Mouse (Mus musculus): Measurements from ENCODE around the gene Gm10053. TPM values are rescaled to one million over a fixed set of nuclear protein-coding genes. Genes with fewer than 3 reads are reported as not detected.

Gene Gm10053
- polyA plus RNA-seq, 1 experiment, result 230 TPM

GRCm38 (mm10) chr19:24851456-24852315 lies 23.8 kb upstream of the Gm10053 start:
- TF ChIP-seq CTCF (IDR thresholded peaks at IDR 0.05; ENCODE audit: low read depth, low read length) (no peak), POLR2A (IDR thresholded peaks at IDR 0.05; ENCODE audit: insufficient read depth, low read length) (no peak), EP300 (IDR thresholded peaks at IDR 0.05; ENCODE audit: insufficient read depth, low read depth, low read length) (no peak)
- H3K9me3 ChIP-seq (replicated peaks; ENCODE audit: control insufficient read depth, insufficient read depth, low read length, poor library complexity, severe bottlenecking), result no peaks in the 10 kb centered on the region
- H3K27ac ChIP-seq (ENCODE audit: insufficient read depth, low read length), result no peak overlapping the region
- no peak overlapping the region for H3K9ac ChIP-seq (ENCODE audit: low read depth, poor library complexity, severe bottlenecking)
- H3K36me3 ChIP-seq (ENCODE audit: control insufficient read depth, insufficient read depth, low read length, poor library complexity, severe bottlenecking), result no peaks in the 10 kb centered on the region
- H3K4me1 ChIP-seq (ENCODE audit: control insufficient read depth, insufficient read depth, low read length), result no peaks in the 10 kb centered on the region
- no peaks in the 10 kb centered on the region for H3K27me3 ChIP-seq (ENCODE audit: control insufficient read depth, insufficient read depth, low read length, poor library complexity, severe bottlenecking)
- no peak overlapping the region for H3K4me3 ChIP-seq (ENCODE audit: low read depth, low read length)

GRCm38 (mm10) chr19:24861276-24861611 lies 14.2 kb upstream of the Gm10053 start:
- H3K4me1 ChIP-seq (ENCODE audit: control insufficient read depth, insufficient read depth, low read length), result no peaks in the 10 kb centered on the region
- H3K27ac ChIP-seq (ENCODE audit: insufficient read depth, low read length), result no peak overlapping the region
- TF ChIP-seq POLR2A (IDR thresholded peaks at IDR 0.05; ENCODE audit: insufficient read depth, low read length) (no peak), EP300 (IDR thresholded peaks at IDR 0.05; ENCODE audit: insufficient read depth, low read depth, low read length) (no peak)
- H3K9ac ChIP-seq (ENCODE audit: low read depth, poor library complexity, severe bottlenecking), result peak overlapping the region; percentile 16; the same call in 1 of the 2 replicates
- no peaks in the 10 kb centered on the region for H3K9me3 ChIP-seq (replicated peaks; ENCODE audit: control insufficient read depth, insufficient read depth, low read length, poor library complexity, severe bottlenecking)
- H3K4me3 ChIP-seq (ENCODE audit: low read depth, low read length), result peak overlapping the region; percentile 55
- no peaks in the 10 kb centered on the region for H3K36me3 ChIP-seq (ENCODE audit: control insufficient read depth, insufficient read depth, low read length, poor library complexity, severe bottlenecking)
- peaks cover 10% of the 10 kb centered on the region; the same call in 1 of the 2 replicates for H3K27me3 ChIP-seq (ENCODE audit: control insufficient read depth, insufficient read depth, low read length, poor library complexity, severe bottlenecking)

- H3K4me3 ChIP-seq (ENCODE audit: low read depth, low read length), result peak within 1 kb of the TSS; percentile 55
- no peak within 1 kb of the TSS for H3K27ac ChIP-seq (ENCODE audit: insufficient read depth, low read length)
- no peak for TF ChIP-seq POLR2A (IDR thresholded peaks at IDR 0.05; ENCODE audit: insufficient read depth, low read length)
- H3K4me1 ChIP-seq (ENCODE audit: control insufficient read depth, insufficient read depth, low read length), result no peaks in the 10 kb centered on the region
- peaks cover 10% of the 10 kb centered on the region; the same call in 1 of the 2 replicates for H3K27me3 ChIP-seq (ENCODE audit: control insufficient read depth, insufficient read depth, low read length, poor library complexity, severe bottlenecking)
- H3K9me3 ChIP-seq (replicated peaks; ENCODE audit: control insufficient read depth, insufficient read depth, low read length, poor library complexity, severe bottlenecking), result no peaks in the 10 kb centered on the region
- no peaks in the 10 kb centered on the region for H3K36me3 ChIP-seq (ENCODE audit: control insufficient read depth, insufficient read depth, low read length, poor library complexity, severe bottlenecking)
- peak within 1 kb of the TSS; percentile 16; the same call in 1 of the 2 replicates for H3K9ac ChIP-seq (ENCODE audit: low read depth, poor library complexity, severe bottlenecking)
Observed at GRCm38 (mm10) chr19:24861612-24862451, 13.7 kb upstream of the Gm10053 start, which contains the start of gene Pgm5. Gene Pgm5, minus strand, starts transcription at chr19:24861855.

- Histone ChIP-seq H3K27me3 (ENCODE audit: control insufficient read depth, insufficient read depth, low read length, poor library complexity, severe bottlenecking) (peaks cover 8% of the 10 kb centered on the region; the same call in 1 of the 2 replicates), H3K36me3 (ENCODE audit: control insufficient read depth, insufficient read depth, low read length, poor library complexity, severe bottlenecking) (no peaks in the 10 kb centered on the region), H3K27ac (ENCODE audit: insufficient read depth, low read length) (no peak overlapping the region), H3K9me3 (replicated peaks; ENCODE audit: control insufficient read depth, insufficient read depth, low read length, poor library complexity, severe bottlenecking) (no peaks in the 10 kb centered on the region), H3K4me1 (ENCODE audit: control insufficient read depth, insufficient read depth, low read length) (no peaks in the 10 kb centered on the region), H3K9ac (ENCODE audit: low read depth, poor library complexity, severe bottlenecking) (no peak overlapping the region), H3K4me3 (ENCODE audit: low read depth, low read length) (no peak overlapping the region)
- TF ChIP-seq EP300 (IDR thresholded peaks at IDR 0.05; ENCODE audit: insufficient read depth, low read depth, low read length) (no peak), CTCF (IDR thresholded peaks at IDR 0.05; ENCODE audit: low read depth, low read length) (no peak), POLR2A (IDR thresholded peaks at IDR 0.05; ENCODE audit: insufficient read depth, low read length) (no peak)
Observed at GRCm38 (mm10) chr19:24865436-24865835, 10.1 kb upstream of the Gm10053 start.

GRCm38 (mm10) chr19:24871037-24871635 lies 4.3 kb upstream of the Gm10053 start:
- Histone ChIP-seq H3K9ac (ENCODE audit: low read depth, poor library complexity, severe bottlenecking) (no peak overlapping the region), H3K9me3 (replicated peaks; ENCODE audit: control insufficient read depth, insufficient read depth, low read length, poor library complexity, severe bottlenecking) (no peaks in the 10 kb centered on the region), H3K4me3 (ENCODE audit: low read depth, low read length) (no peak overlapping the region), H3K36me3 (ENCODE audit: control insufficient read depth, insufficient read depth, low read length, poor library complexity, severe bottlenecking) (no peaks in the 10 kb centered on the region), H3K27me3 (ENCODE audit: control insufficient read depth, insufficient read depth, low read length, poor library complexity, severe bottlenecking) (no peaks in the 10 kb centered on the region), H3K4me1 (ENCODE audit: control insufficient read depth, insufficient read depth, low read length) (no peaks in the 10 kb centered on the region), H3K27ac (ENCODE audit: insufficient read depth, low read length) (no peak overlapping the region)
- TF ChIP-seq CTCF (IDR thresholded peaks at IDR 0.05; ENCODE audit: low read depth, low read length), result peak; percentile 91
- TF ChIP-seq EP300 (IDR thresholded peaks at IDR 0.05; ENCODE audit: insufficient read depth, low read depth, low read length), result no peak
- no peak for TF ChIP-seq POLR2A (IDR thresholded peaks at IDR 0.05; ENCODE audit: insufficient read depth, low read length)
